Mouse (Mus musculus): Measurements from ENCODE around the gene Papln. TPM values are rescaled to one million over a fixed set of nuclear protein-coding genes. Genes with fewer than 3 reads are reported as not detected.

The Papln gene
- polyA plus RNA-seq, 1 experiment from 2014 or later: 3.7 TPM

- no peak overlapping the region for H3K4me2 ChIP-seq (ENCODE audit: low read length)
- no peaks in the 10 kb centered on the region for H3K27me3 ChIP-seq (ENCODE audit: insufficient read depth, low read length)
- H3K36me3 ChIP-seq (ENCODE audit: insufficient read depth, low read length): peaks cover 58% of the 10 kb centered on the region
- DNase-seq (ENCODE audit: low spot score) (peak; percentile 35), ATAC-seq (replicated peaks; ENCODE audit: low FRiP score, low read depth) (peak; percentile 74; the same call in 1 of the 2 replicates)
- 54% methylated on average over 12 of the region's 12 CpGs for WGBS
- no peak overlapping the region for H3K4me3 ChIP-seq (replicated peaks; ENCODE audit: low read depth, low read length)
- no peaks in the 10 kb centered on the region for H3K9me3 ChIP-seq (replicated peaks; ENCODE audit: low read length)
- H3K27ac ChIP-seq: peak overlapping the region; percentile 52
- no peaks in the 10 kb centered on the region for H3K4me1 ChIP-seq (replicated peaks; ENCODE audit: insufficient read depth, low read length)
- H3K9ac ChIP-seq (ENCODE audit: low read depth, low read length): no peak overlapping the region
- TF ChIP-seq CTCF (IDR thresholded peaks at IDR 0.05; ENCODE audit: low read depth): no peak
These were observed 36.7 kb upstream of the Papln start for GRCm38 (mm10) chr12:83726510-83727308.

DNA sequence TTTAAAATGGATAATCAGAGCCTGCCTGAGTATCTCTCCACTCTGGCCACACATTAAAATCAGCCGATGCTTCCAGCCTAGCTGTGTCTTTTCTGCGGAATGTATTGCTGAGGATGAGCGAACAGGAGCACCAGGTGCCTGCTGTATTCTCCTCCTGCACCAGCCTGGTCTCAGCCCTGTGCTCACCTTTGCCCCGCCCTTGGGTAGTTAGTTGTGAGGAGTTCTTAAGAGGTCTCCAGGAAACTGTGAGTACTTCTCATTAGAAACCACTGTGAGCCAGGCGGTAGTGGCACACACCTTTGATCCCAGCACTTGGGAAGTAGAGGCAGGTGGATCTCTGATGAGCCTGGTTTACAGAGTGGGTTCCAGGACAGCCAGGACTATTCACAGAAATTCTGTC is 31.2 kb upstream of the Papln start:
- DNase-seq (ENCODE audit: low spot score): no peak
- peaks cover 63% of the 10 kb centered on the region for H3K36me3 ChIP-seq (ENCODE audit: insufficient read depth, low read length)

DNA sequence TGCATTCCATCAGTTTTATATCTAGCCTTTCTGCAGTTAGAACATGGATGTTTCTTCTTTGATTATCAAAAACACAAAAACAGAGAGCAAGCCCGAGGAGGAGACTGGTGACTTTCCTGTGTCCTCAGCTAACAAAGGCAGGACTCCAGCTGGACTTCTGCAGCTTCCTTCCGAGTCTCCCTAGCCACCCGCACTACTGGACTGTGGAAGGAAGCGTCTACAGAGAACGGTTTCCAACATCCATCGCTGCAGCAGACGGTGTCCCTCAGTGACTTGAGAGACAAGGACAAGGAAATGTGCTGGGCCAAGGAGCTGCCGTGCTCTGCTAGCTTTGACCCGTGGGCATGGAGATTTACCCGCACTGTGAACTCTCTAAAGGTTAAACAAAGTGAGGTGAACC is 29.4 kb upstream of the Papln start:
- Histone ChIP-seq H3K4me3 (replicated peaks; ENCODE audit: low read depth, low read length) (no peak overlapping the region), H3K4me1 (replicated peaks; ENCODE audit: insufficient read depth, low read length) (no peaks in the 10 kb centered on the region), H3K4me2 (ENCODE audit: low read length) (no peak overlapping the region), H3K9ac (ENCODE audit: low read depth, low read length) (no peak overlapping the region), H3K27ac (no peak overlapping the region), H3K36me3 (ENCODE audit: insufficient read depth, low read length) (peaks cover 50% of the 10 kb centered on the region), H3K27me3 (ENCODE audit: insufficient read depth, low read length) (no peaks in the 10 kb centered on the region), H3K9me3 (replicated peaks; ENCODE audit: low read length) (no peaks in the 10 kb centered on the region)
- 77% methylated on average over 10 of the region's 10 CpGs for WGBS
- TF ChIP-seq CTCF (IDR thresholded peaks at IDR 0.05; ENCODE audit: low read depth): no peak
- DNase-seq (ENCODE audit: low spot score) (no peak), ATAC-seq (replicated peaks; ENCODE audit: low FRiP score, low read depth) (no peak)

More for the DNA sequence above, 31.2 kb upstream of the Papln start:
- H3K27me3 ChIP-seq (ENCODE audit: insufficient read depth, low read length): no peaks in the 10 kb centered on the region
- H3K27ac ChIP-seq: no peak overlapping the region
- no peaks in the 10 kb centered on the region for H3K9me3 ChIP-seq (replicated peaks; ENCODE audit: low read length)
- no peaks in the 10 kb centered on the region for H3K4me1 ChIP-seq (replicated peaks; ENCODE audit: insufficient read depth, low read length)
- TF ChIP-seq CTCF (IDR thresholded peaks at IDR 0.05; ENCODE audit: low read depth): no peak
- no peak overlapping the region for H3K4me2 ChIP-seq (ENCODE audit: low read length)
- ATAC-seq (replicated peaks; ENCODE audit: low FRiP score, low read depth): no peak
- no peak overlapping the region for H3K4me3 ChIP-seq (replicated peaks; ENCODE audit: low read depth, low read length)
- no peak overlapping the region for H3K9ac ChIP-seq (ENCODE audit: low read depth, low read length)
- 91% methylated on average over 5 of the region's 5 CpGs for WGBS

DNA sequence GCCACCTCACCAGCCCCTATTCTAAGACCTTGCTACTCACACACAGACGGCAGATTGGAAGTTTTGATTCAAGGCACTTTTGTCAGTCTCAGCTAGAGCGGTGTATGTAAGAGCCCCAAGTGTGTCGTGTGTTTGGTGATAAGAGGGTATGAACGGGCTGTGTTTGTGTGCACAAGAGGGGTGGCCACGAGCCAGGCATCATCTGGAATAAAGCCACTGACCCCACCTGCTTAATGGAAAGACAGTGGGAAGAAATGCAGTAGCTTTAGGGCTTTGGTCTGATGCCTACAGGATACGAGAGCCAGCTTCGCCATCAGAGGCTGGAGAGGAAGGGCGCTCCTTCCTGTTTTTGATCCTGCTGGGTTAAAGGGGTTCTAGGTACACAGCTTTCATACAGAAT is 27.2 kb upstream of the Papln start:
- Histone ChIP-seq H3K27me3 (ENCODE audit: insufficient read depth, low read length) (no peaks in the 10 kb centered on the region), H3K9ac (ENCODE audit: low read depth, low read length) (no peak overlapping the region), H3K36me3 (ENCODE audit: insufficient read depth, low read length) (peaks cover 37% of the 10 kb centered on the region), H3K9me3 (replicated peaks; ENCODE audit: low read length) (no peaks in the 10 kb centered on the region), H3K4me3 (replicated peaks; ENCODE audit: low read depth, low read length) (no peak overlapping the region), H3K4me1 (replicated peaks; ENCODE audit: insufficient read depth, low read length) (no peaks in the 10 kb centered on the region), H3K27ac (no peak overlapping the region), H3K4me2 (ENCODE audit: low read length) (no peak overlapping the region)
- DNase-seq (ENCODE audit: low spot score): no peak
- ATAC-seq (replicated peaks; ENCODE audit: low FRiP score, low read depth): no peak
- WGBS: 79% methylated on average over 8 of the region's 8 CpGs
- TF ChIP-seq CTCF (IDR thresholded peaks at IDR 0.05; ENCODE audit: low read depth): no peak

- Histone ChIP-seq H3K4me2 (ENCODE audit: low read length) (no peak overlapping the region), H3K4me1 (replicated peaks; ENCODE audit: insufficient read depth, low read length) (no peaks in the 10 kb centered on the region), H3K36me3 (ENCODE audit: insufficient read depth, low read length) (peaks cover 16% of the 10 kb centered on the region), H3K27me3 (ENCODE audit: insufficient read depth, low read length) (no peaks in the 10 kb centered on the region), H3K9ac (ENCODE audit: low read depth, low read length) (no peak overlapping the region), H3K9me3 (replicated peaks; ENCODE audit: low read length) (no peaks in the 10 kb centered on the region), H3K4me3 (replicated peaks; ENCODE audit: low read depth, low read length) (no peak overlapping the region), H3K27ac (no peak overlapping the region)
- no peak for TF ChIP-seq CTCF (IDR thresholded peaks at IDR 0.05; ENCODE audit: low read depth)
- DNase-seq (ENCODE audit: low spot score) (no peak), ATAC-seq (replicated peaks; ENCODE audit: low FRiP score, low read depth) (no peak)
- WGBS: 81% methylated on average over 1 of the region's 1 CpGs
These were observed 24.8 kb upstream of the Papln start for GRCm38 (mm10) chr12:83738651-83739050.

- no peaks in the 10 kb centered on the region for H3K9me3 ChIP-seq (replicated peaks; ENCODE audit: low read length)
- DNase-seq (ENCODE audit: low spot score) (no peak), ATAC-seq (replicated peaks; ENCODE audit: low FRiP score, low read depth) (no peak)
- no peak overlapping the region for H3K4me3 ChIP-seq (replicated peaks; ENCODE audit: low read depth, low read length)
- H3K9ac ChIP-seq (ENCODE audit: low read depth, low read length): no peak overlapping the region
- no peak overlapping the region for H3K4me2 ChIP-seq (ENCODE audit: low read length)
- no peak for TF ChIP-seq CTCF (IDR thresholded peaks at IDR 0.05; ENCODE audit: low read depth)
- 24% methylated on average over 5 of the region's 5 CpGs for WGBS
- H3K36me3 ChIP-seq (ENCODE audit: insufficient read depth, low read length): no peaks in the 10 kb centered on the region
- H3K4me1 ChIP-seq (replicated peaks; ENCODE audit: insufficient read depth, low read length): no peaks in the 10 kb centered on the region
- no peak overlapping the region for H3K27ac ChIP-seq
- H3K27me3 ChIP-seq (ENCODE audit: insufficient read depth, low read length): no peaks in the 10 kb centered on the region
These were observed 21.7 kb upstream of the Papln start for GRCm38 (mm10) chr12:83741722-83742121.
